Mouse (Mus musculus) neural tube, embryonic 10.5 days (tissue): ENCODE measurements around the gene Vps18.

ENCODE experiments used
- DNase-seq: peaks from one replicate; pipeline ENCODE4 v3.0.0-alpha.2; 2017; ENCODE audit warnings: low spot score; ENCODE audit errors: extremely low spot score

The Vps18 gene

GRCm38 (mm10) chr2:119288270-119288882 is at the start of gene Vps18:
Gene Vps18, plus strand, starts transcription at chr2:119288740.
- peak; percentile 99 for DNase-seq

DNA sequence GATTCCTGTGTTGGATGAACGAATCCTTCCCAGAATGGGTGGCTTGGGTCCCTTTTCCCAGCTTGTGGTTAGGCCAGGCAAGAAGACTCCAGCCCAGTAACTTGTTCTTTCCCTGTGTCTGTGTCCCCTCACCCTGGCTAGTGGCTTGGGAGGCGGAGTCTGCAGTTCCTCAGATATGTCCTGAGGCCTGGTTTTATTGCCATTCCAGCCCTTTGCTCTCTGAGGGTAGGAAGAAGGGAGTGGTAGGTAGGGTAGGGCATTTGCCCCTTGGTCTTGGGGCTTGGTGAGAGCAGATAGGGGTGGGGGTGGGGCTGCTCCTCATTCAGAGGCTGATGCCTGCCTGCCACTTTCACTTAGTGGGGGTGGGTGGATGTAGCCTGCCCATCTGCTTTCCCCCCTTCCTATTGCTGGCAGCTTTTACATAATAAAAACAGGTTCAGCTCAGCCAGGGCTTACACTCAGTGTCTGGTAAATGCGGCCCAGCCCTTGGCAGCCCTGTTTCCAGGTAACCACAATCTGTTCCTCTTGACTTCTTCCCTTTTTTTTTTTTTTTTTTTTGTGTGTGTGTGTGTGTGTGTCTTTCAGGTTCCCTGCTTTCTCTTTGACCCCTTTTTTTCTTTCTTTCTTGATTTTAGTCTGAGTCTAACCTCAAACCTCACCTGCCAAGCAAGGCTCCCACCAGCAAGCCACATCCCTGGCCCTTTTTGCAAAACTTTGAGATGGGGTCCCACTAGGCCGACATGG is 48.3 kb upstream of the Vps18 start:
- no peak for DNase-seq

- no peak for DNase-seq
These were observed 47.7 kb upstream of the Vps18 start for GRCm38 (mm10) chr2:119240819-119241186.

DNA sequence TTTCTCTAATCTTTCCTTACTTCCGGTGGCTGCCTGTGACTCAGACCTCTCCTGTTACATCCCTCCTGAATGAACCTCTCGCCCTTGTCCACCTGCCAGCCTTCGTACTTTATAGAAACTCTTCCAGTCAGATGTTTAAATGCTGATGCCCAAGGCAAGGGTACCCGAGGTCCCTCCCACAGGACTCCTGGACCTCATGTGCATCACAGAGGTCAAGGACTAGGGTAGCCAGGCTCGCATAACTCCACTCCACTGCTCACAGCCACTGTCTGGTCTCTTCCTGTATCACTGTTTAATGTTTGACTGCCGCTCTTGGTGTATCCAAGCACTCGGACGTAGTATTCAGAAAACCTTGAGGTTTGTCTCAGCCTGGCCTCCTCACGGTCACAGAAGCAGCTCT is 46.0 kb upstream of the Vps18 start:
- DNase-seq = no peak

DNA sequence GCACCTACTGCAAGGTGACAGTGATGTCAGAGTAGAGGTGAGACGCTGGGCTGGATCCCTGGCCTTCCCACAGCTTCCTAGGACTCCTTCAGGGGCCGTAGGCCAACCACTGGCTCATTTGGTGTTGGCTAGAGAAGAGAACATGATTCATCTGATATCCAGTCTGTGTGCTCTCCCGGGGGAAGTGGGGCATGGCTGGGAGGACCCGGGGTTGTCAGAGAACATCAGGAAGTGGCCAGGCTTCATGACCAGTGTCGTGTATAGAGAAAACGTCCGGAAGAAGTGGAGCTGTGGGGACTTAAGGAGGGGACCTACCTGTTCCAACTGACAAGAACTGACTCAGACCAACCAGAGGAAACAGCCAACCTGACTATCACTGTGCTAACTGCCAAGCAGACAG is 43.3 kb upstream of the Vps18 start:
- no peak for DNase-seq

GRCm38 (mm10) chr2:119247904-119248303 is 40.6 kb upstream of the Vps18 start:
- DNase-seq = no peak

DNA sequence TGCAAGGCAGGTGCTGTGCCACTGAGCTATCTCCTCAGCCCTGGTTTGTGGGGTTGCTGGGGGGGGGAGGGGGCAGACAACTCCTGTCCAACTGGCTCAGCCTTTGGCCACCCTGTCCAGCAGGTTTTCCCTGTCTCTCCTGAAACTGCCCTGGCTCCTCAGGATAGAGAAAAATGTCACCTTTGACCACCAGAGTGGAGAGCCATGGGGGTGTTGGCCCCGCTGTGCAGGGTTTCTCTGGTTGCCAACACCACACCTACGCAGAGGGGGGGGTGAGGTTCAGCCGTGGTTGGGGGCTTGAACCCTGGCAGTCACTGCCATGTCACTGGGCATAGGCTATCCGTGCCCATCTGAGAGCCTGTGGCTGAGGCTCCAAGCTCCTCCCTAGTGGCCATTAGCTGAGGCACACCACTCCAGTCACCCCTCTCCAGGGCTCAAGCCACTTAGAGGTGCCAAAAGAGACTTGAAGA is 38.9 kb upstream of the Vps18 start:
- no peak for DNase-seq

- DNase-seq = no peak
These were observed 38.2 kb upstream of the Vps18 start for GRCm38 (mm10) chr2:119250377-119250776.

DNA sequence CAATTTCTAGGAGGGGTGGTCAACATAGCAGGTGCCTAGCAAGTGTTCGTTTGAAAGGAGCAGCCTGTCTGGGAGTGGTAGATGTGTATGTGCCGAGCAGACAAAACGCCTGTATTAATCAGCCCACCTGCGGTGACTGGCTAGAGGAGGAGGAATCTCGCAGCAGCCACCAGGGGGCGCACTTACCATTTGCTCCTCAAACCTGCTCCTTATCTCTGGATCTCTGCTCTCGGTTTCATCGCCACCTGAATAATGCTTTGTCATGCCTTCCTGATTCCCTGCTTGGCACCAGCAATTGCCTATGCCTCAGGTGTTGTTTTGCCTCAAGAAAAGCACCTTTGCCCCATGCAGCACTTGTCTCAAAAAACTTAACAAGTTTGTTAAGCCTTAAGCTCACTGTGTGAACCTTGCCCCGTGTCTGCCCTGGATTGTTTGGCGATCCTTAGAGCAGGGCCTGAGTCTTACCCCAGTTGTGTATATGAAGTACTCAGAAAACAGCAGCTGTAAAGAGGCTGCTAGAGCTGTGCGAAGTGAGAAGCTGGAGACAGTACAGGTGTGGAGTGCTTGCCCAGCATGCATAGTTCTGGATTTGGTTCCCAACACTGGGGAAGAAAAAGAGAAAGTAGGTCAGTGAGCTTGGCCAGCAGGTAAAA is 37.6 kb upstream of the Vps18 start:
- peak; percentile 86 for DNase-seq

DNA sequence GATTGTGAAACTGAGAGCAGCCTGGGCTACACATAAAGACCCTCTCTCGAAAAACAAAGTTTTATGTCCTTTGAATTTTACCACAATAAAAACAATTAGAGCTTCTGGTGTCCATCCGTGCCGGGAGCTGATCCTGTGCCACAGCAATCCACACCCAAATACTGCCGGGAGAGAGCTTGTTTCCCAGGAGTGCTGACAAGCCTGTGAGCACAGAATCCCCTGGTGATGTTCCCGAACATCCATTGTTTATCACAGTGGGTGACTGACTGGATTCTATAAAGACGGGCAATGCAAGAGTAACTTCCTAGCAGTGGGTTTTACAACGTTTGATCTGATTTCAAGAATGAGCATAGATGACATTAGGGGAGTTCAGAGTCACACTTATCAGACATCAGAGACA is 33.6 kb upstream of the Vps18 start:
- no peak for DNase-seq

DNA sequence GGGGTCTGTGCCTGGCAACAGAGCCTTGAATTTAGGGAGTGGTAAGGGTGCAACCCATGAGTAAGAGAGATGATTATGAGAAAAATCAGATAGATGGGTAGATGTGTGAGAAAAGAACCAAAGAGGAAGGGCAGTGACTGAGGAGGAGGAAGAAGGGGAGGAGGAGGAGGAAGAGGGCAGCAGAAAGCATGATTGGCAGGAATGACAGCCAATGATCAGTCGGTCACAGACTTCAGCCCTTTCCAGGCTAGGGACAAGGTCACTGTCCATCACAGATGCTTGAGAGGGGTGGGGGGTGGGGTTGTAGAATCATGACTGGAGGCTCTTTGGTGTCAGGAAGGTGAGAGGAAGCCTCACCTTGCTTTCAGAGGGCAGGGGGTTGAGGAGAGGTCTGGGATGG is 28.0 kb upstream of the Vps18 start:
- DNase-seq = no peak

- DNase-seq = no peak
These were observed 27.2 kb upstream of the Vps18 start for GRCm38 (mm10) chr2:119261326-119261725.

DNA sequence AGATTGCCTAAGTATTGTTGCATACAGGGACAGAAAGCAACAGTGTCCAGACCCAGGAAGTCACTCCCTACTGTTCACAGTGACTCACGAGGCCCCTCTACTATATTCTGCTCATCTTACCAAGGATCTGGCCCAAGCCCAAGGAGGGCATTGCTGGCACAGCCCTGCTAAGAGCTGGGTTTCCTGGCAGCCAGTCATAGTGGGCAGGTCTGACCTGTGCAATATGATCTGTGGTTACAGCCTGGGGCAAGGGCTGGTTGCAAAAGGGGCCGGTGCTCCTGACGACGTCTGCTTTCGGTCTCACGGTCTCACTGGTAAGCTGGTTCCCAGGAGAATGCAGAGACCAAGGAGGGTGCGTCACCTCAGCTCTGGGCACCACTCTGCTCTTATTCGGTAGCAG is 25.6 kb upstream of the Vps18 start:
- no peak for DNase-seq

- no peak for DNase-seq
These were observed 24.7 kb upstream of the Vps18 start for GRCm38 (mm10) chr2:119263813-119264212.

GRCm38 (mm10) chr2:119270286-119270642 is 18.3 kb upstream of the Vps18 start:
- DNase-seq = no peak

DNA sequence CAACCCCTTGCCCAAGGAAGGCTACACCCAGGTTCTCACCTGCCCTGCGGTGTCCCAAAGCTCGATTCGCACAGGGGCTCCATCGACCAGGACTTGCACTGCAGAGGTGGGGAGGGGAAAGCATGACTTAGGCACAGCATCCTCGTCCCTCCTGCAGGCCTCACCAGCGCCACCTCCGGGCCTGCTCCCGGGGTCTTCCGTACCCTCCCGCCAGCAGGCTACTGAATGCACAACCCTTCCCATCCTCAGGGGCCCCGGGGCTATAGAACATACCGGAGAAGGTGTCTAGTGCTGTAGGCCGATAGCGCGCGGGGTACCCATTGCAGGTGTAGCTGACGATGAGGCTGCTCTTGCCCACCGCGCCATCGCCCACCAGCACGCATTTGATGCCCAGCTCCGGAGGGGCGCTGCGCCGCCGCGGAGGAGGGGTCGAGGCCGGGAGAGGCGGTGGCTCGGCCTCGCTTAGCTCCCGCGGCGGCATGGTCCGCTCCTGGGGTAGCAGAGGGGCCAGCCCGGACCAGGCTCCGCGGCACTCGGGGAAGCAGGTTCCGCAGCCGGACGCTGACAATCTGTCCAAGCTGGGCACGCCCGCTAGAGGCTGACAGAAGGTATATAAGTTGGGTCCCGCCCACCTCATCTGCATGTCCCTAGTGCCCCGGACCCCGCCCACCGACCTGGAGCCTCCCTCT is 17.8 kb upstream of the Vps18 start, which contains the start of gene Rhov:
Rhov (minus strand) TSS at position 630 of the 689 bp plus-strand sequence.
- DNase-seq = peak; percentile 65

GRCm38 (mm10) chr2:119274126-119274525 is 14.4 kb upstream of the Vps18 start:
- no peak for DNase-seq

GRCm38 (mm10) chr2:119276926-119277325 is 11.6 kb upstream of the Vps18 start:
- DNase-seq = no peak

GRCm38 (mm10) chr2:119277810-119278209 is 10.7 kb upstream of the Vps18 start:
- no peak for DNase-seq

GRCm38 (mm10) chr2:119281899-119282565 is 6.5 kb upstream of the Vps18 start:
- DNase-seq = no peak

DNA sequence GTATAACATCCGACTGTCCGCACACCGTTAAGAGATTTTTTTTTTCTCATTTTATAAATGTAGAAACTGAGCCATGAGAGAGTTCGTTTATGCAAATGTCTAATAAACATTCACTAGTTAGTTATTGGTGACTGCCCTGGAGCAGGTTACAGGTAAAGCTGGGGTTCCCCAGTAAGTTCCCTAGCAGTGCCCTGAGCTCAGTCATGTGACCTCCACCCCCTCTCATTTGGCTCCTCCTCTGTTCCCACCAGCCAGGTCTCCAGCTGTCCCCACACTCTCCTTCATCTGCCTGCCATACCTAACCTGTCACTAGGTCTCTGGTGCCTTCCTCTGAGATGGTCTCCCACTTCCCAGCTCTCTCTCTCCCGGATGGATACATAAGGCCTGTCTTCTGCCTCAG is 1.2 kb upstream of the Vps18 start:
- DNase-seq = no peak
